Mouse (Mus musculus) heart, adult 2 months (tissue): ENCODE data around the gene Gpx1. TPM values are rescaled to one million over a fixed set of nuclear protein-coding genes. Genes with fewer than 3 reads are reported as not detected.

Experiments used
- DNase-seq, 2 experiments: peaks; one replicate each; pipeline ENCODE4 v3.0.0; 2021
- H3K27ac ChIP-seq: fragments of 200-600 bp; 2 replicates; pipeline ENCODE4 v1.8.1; 2022
- H3K27me3 ChIP-seq: fragments of 200-500 bp; 2 replicates; pipeline ENCODE4 v1.6.1; 2012; ENCODE audit warnings: mild to moderate bottlenecking, low read length, inconsistent platforms, mixed read lengths; ENCODE audit not compliant: control insufficient read depth, insufficient read depth
- H3K36me3 ChIP-seq: fragments of 200-500 bp; 2 replicates; pipeline ENCODE4 v1.6.1; 2012; ENCODE audit warnings: low read length, inconsistent platforms; ENCODE audit not compliant: control insufficient read depth, insufficient read depth
- H3K4me1 ChIP-seq: fragments of 200-500 bp; 2 replicates; pipeline ENCODE4 v1.6.1; 2011; ENCODE audit warnings: low read length; ENCODE audit not compliant: control insufficient read depth, insufficient read depth
- H3K4me3 ChIP-seq: fragments of 200-600 bp; 2 replicates; pipeline ENCODE4 v1.8.1; 2022
- H3K79me2 ChIP-seq: fragments of 200-500 bp; replicated peaks from 2 replicates; pipeline ENCODE4 v1.6.1; 2012; ENCODE audit warnings: mild to moderate bottlenecking, inconsistent platforms, low read length, moderate library complexity, mixed read lengths; ENCODE audit not compliant: control insufficient read depth, insufficient read depth
- H3K9ac ChIP-seq: fragments of 200-500 bp; 2 replicates; pipeline ENCODE4 v1.6.1; 2012; ENCODE audit warnings: low read depth, mild to moderate bottlenecking, control low read depth, inconsistent platforms, low read length, mixed read lengths
- CTCF ChIP-seq: fragments of 200-600 bp; IDR thresholded peaks from 2 replicates; pipeline ENCODE4 v1.8.1; 2022; ENCODE audit warnings: antibody characterized with exemption, mild to moderate bottlenecking, moderate library complexity
- EP300 ChIP-seq: fragments of 200-500 bp; IDR thresholded peaks from 2 replicates; pipeline ENCODE4 v1.6.1; 2011; ENCODE audit warnings: low read depth, low read length, control low read depth; ENCODE audit not compliant: insufficient read depth
- POLR2A ChIP-seq: fragments of 200-500 bp; IDR thresholded peaks from 2 replicates; pipeline ENCODE4 v1.6.1; 2011; ENCODE audit warnings: mild to moderate bottlenecking, low read depth, low read length, control low read depth; ENCODE audit not compliant: insufficient read depth
- WGBS: fragments of 180-500 bp; shearing (Covaris S2); methylation state at CpG from one replicate; pipeline ENCODE4 v1.1.7; 2018; 5-methylcytosine and 5-hydroxymethylcytosine counted together
- intact Hi-C: fragments of 180-260 bp; cut with DNase I; formaldehyde crosslinking; loops from one replicate; pipeline ENCODE4 v1.15.1; 2025
- polyA plus RNA-seq: library from polyadenylated mRNA; depleted of rRNA; stranded (reverse); fragments of >200 nt; gene quantifications from 2 replicates; pipeline ENCODE4 v1.2.3, GENCODE M21; 2012; rRNA removed
- total RNA-seq, 2 experiments: library from RNA; stranded (reverse); gene quantifications; 2 replicates each; pipeline ENCODE4 v1.2.3; 2021

The Gpx1 gene
- total and polyA plus RNA-seq, 3 experiments: 92.2 to 327 (median 130) TPM

GRCm38 (mm10) chr9:108379294-108379693 lies 40.6 kb downstream of the Gpx1 start:
- 0 out of 2 replicates have a peak, but pooled peaks cover 2% of the 10 kb centered on the region for H3K79me2 ChIP-seq
- H3K4me1 ChIP-seq: no peaks in the 10 kb centered on the region
- H3K36me3 ChIP-seq: peaks cover 2% of the 10 kb centered on the region
- no peak overlapping the region for H3K4me3 ChIP-seq
- no peak overlapping the region for H3K9ac ChIP-seq
- 77% methylated on average over 4 of the region's 4 CpGs for whole genome bisulfite sequencing
- no peaks in the 10 kb centered on the region for H3K27me3 ChIP-seq
- intact Hi-C loops: no loop called here
- DNase-seq: no peak
- no peak overlapping the region for H3K27ac ChIP-seq
- TF ChIP-seq POLR2A (no peak), CTCF (no peak), EP300 (no peak)

- intact Hi-C loops: loop anchor here (5.0 kb wide), 1 partner anchor 71 kb away; no protein-coding TSS in a partner anchor
- H3K27me3 ChIP-seq: no peaks in the 10 kb centered on the region
- H3K4me3 ChIP-seq: no peak overlapping the region
- peaks cover 2% of the 10 kb centered on the region for H3K36me3 ChIP-seq
- no peak overlapping the region for H3K27ac ChIP-seq
- H3K79me2 ChIP-seq: 0 out of 2 replicates have a peak, but pooled peaks cover 2% of the 10 kb centered on the region
- no peak for TF ChIP-seq EP300
- TF ChIP-seq CTCF: no peak
- TF ChIP-seq POLR2A: no peak
- WGBS: 95% methylated on average over 9 of the region's 9 CpGs
- no peak for DNase-seq
- no peaks in the 10 kb centered on the region for H3K4me1 ChIP-seq
- H3K9ac ChIP-seq: no peak overlapping the region
Measured at GRCm38 (mm10) chr9:108381382-108381781, 42.7 kb downstream of the Gpx1 start.

GRCm38 (mm10) chr9:108385006-108385405 lies 46.3 kb downstream of the Gpx1 start:
- no peak for DNase-seq
- WGBS: 86% methylated on average over 7 of the region's 7 CpGs
- no peak overlapping the region for H3K4me3 ChIP-seq
- TF ChIP-seq EP300: no peak
- TF ChIP-seq CTCF: no peak
- no peak for TF ChIP-seq POLR2A
- intact Hi-C loops: no loop called here
- no peaks in the 10 kb centered on the region for H3K79me2 ChIP-seq
- H3K27me3 ChIP-seq: no peaks in the 10 kb centered on the region
- peaks cover 2% of the 10 kb centered on the region; the same call in 1 of the 2 replicates for H3K36me3 ChIP-seq
- no peaks in the 10 kb centered on the region for H3K4me1 ChIP-seq
- no peak overlapping the region for H3K27ac ChIP-seq
- H3K9ac ChIP-seq: no peak overlapping the region

- WGBS: 79% methylated on average over 4 of the region's 4 CpGs
- no peak overlapping the region for H3K9ac ChIP-seq
- H3K4me3 ChIP-seq: no peak overlapping the region
- H3K4me1 ChIP-seq: no peaks in the 10 kb centered on the region
- H3K36me3 ChIP-seq: peaks cover 2% of the 10 kb centered on the region; the same call in 1 of the 2 replicates
- DNase-seq: no peak
- intact Hi-C loops: no loop called here
- H3K79me2 ChIP-seq: no peaks in the 10 kb centered on the region
- no peak for TF ChIP-seq CTCF
- TF ChIP-seq POLR2A: no peak
- TF ChIP-seq EP300: no peak
- H3K27ac ChIP-seq: no peak overlapping the region
- H3K27me3 ChIP-seq: no peaks in the 10 kb centered on the region
Measured at GRCm38 (mm10) chr9:108386816-108387215, 48.1 kb downstream of the Gpx1 start.

- 90% methylated on average over 10 of the region's 10 CpGs for WGBS
- Histone ChIP-seq H3K4me1 (no peaks in the 10 kb centered on the region), H3K27ac (no peak overlapping the region), H3K4me3 (no peak overlapping the region), H3K9ac (no peak overlapping the region), H3K27me3 (no peaks in the 10 kb centered on the region), H3K36me3 (no peaks in the 10 kb centered on the region), H3K79me2 (no peaks in the 10 kb centered on the region)
- intact Hi-C loops: no loop called here
- DNase-seq: no peak
- TF ChIP-seq EP300: no peak
- TF ChIP-seq CTCF: no peak
- TF ChIP-seq POLR2A: no peak
Measured at GRCm38 (mm10) chr9:108388601-108389000, 49.9 kb downstream of the Gpx1 start.

GRCm38 (mm10) chr9:108389220-108389619 lies 50.5 kb downstream of the Gpx1 start:
- Histone ChIP-seq H3K27me3 (no peaks in the 10 kb centered on the region), H3K79me2 (no peaks in the 10 kb centered on the region), H3K27ac (no peak overlapping the region), H3K4me3 (no peak overlapping the region), H3K36me3 (no peaks in the 10 kb centered on the region), H3K4me1 (no peaks in the 10 kb centered on the region), H3K9ac (no peak overlapping the region)
- WGBS: 62% methylated on average over 6 of the region's 6 CpGs
- TF ChIP-seq CTCF (no peak), EP300 (no peak), POLR2A (no peak)
- intact Hi-C loops: no loop called here
- no peak for DNase-seq

Other genes with a start within 250 kb of the Gpx1 start
- gene Apeh, start 244.3 kb upstream of the Gpx1 start, total RNA-seq: 10 to 100 TPM; 37.6 to 39.3 TPM
- gene Apeh, start 244.3 kb upstream of the Gpx1 start, polyA plus RNA-seq: 58.0 and 92.7 TPM in 2 replicates
- gene Bsn, start 148.5 kb upstream of the Gpx1 start, total RNA-seq: under 1 TPM; 0.03 to 0.05 TPM
- gene Bsn, start 148.5 kb upstream of the Gpx1 start, polyA plus RNA-seq: 0.06 and 0.10 TPM in 2 replicates
- gene Dag1, start 74.9 kb upstream of the Gpx1 start, total RNA-seq: 100 to 1,000 TPM; 305 to 347 TPM
- 124 and 157 TPM in 2 replicates for gene Dag1, start 74.9 kb upstream of the Gpx1 start, polyA plus RNA-seq
- 10 to 100 TPM; 21.0 to 21.5 TPM for gene Nicn1, start 48.5 kb upstream of the Gpx1 start, total RNA-seq
- gene Nicn1, start 48.5 kb upstream of the Gpx1 start, polyA plus RNA-seq: 24.1 and 37.1 TPM in 2 replicates
- 1 to 10 TPM; 4.0 to 4.6 TPM for gene Amt, start 42.0 kb upstream of the Gpx1 start, total RNA-seq
- 4.8 and 9.2 TPM in 2 replicates for gene Amt, start 42.0 kb upstream of the Gpx1 start, polyA plus RNA-seq
- 100 to 1,000 TPM; 216 to 234 TPM for gene Rhoa, start 32.8 kb upstream of the Gpx1 start, total RNA-seq
- 110 and 266 TPM in 2 replicates for gene Rhoa, start 32.8 kb upstream of the Gpx1 start, polyA plus RNA-seq
- 10 to 100 TPM; 50.5 to 52.8 TPM for gene Tcta, start 32.7 kb upstream of the Gpx1 start, total RNA-seq
- 64.8 and 82.4 TPM in 2 replicates for gene Tcta, start 32.7 kb upstream of the Gpx1 start, polyA plus RNA-seq
- 10 to 100 TPM; 66.1 to 74.8 TPM for gene Usp4, start 8.9 kb downstream of the Gpx1 start, total RNA-seq
- gene Usp4, start 8.9 kb downstream of the Gpx1 start, polyA plus RNA-seq: 52.7 and 68.6 TPM in 2 replicates
- gene 1700102P08Rik, start 53.9 kb downstream of the Gpx1 start, total RNA-seq: under 1 TPM; 0.57 to 0.68 TPM
- 0.25 and 0.44 TPM in 2 replicates for gene 1700102P08Rik, start 53.9 kb downstream of the Gpx1 start, polyA plus RNA-seq
- not detected for gene Ccdc36, start 89.6 kb downstream of the Gpx1 start, total RNA-seq
- gene Ccdc36, start 89.6 kb downstream of the Gpx1 start, polyA plus RNA-seq: not detected in 2 replicates
- gene BC048562, start 97.6 kb downstream of the Gpx1 start, total RNA-seq: not detected
- not detected in 2 replicates for gene BC048562, start 97.6 kb downstream of the Gpx1 start, polyA plus RNA-seq
- gene Ccdc71, start 121.6 kb downstream of the Gpx1 start, total RNA-seq: 10 to 100 TPM; 22.5 to 26.6 TPM
- 14.7 and 16.7 TPM in 2 replicates for gene Ccdc71, start 121.6 kb downstream of the Gpx1 start, polyA plus RNA-seq
- 1 to 10 TPM; 4.9 to 5.8 TPM for gene Klhdc8b, start 122.7 kb downstream of the Gpx1 start, total RNA-seq
- 21.5 and 26.6 TPM in 2 replicates for gene Klhdc8b, start 122.7 kb downstream of the Gpx1 start, polyA plus RNA-seq
- 100 to 1,000 TPM; 326 to 360 TPM for gene Lamb2, start 140.8 kb downstream of the Gpx1 start, total RNA-seq
- gene Lamb2, start 140.8 kb downstream of the Gpx1 start, polyA plus RNA-seq: 272 and 392 TPM in 2 replicates
- gene Usp19, start 151.7 kb downstream of the Gpx1 start, total RNA-seq: 10 to 100 TPM; 83.2 to 91.9 TPM
- 110 and 147 TPM in 2 replicates for gene Usp19, start 151.7 kb downstream of the Gpx1 start, polyA plus RNA-seq
- 10 to 100 TPM; 68.4 to 76.3 TPM for gene Qars, start 168.8 kb downstream of the Gpx1 start, total RNA-seq
- gene Qars, start 168.8 kb downstream of the Gpx1 start, polyA plus RNA-seq: 108 and 173 TPM in 2 replicates
- 10 to 100 TPM; 57.8 to 64.2 TPM for gene Qrich1, start 177.9 kb downstream of the Gpx1 start, total RNA-seq
- 55.6 and 70.1 TPM in 2 replicates for gene Qrich1, start 177.9 kb downstream of the Gpx1 start, polyA plus RNA-seq
- gene Impdh2, start 221.4 kb downstream of the Gpx1 start, total RNA-seq: 10 to 100 TPM; 47.8 to 51.2 TPM
- gene Impdh2, start 221.4 kb downstream of the Gpx1 start, polyA plus RNA-seq: 55.5 and 65.0 TPM in 2 replicates
- 10 to 100 TPM; 61.9 to 88.1 TPM for gene Ndufaf3, start 228.5 kb downstream of the Gpx1 start, total RNA-seq
- 60.7 and 69.1 TPM in 2 replicates for gene Ndufaf3, start 228.5 kb downstream of the Gpx1 start, polyA plus RNA-seq
- gene Dalrd3, start 231.0 kb downstream of the Gpx1 start, total RNA-seq: 10 to 100 TPM; 22.8 to 25.6 TPM
- gene Dalrd3, start 231.0 kb downstream of the Gpx1 start, polyA plus RNA-seq: 79.2 and 81.5 TPM in 2 replicates
- 10 to 100 TPM; 13.3 to 17.2 TPM for gene Wdr6, start 239.8 kb downstream of the Gpx1 start, total RNA-seq
- gene Wdr6, start 239.8 kb downstream of the Gpx1 start, polyA plus RNA-seq: 16.5 and 21.9 TPM in 2 replicates